Mouse (Mus musculus) hindbrain, postnatal 0 days (tissue): ENCODE measurements at regions not wholly inside any gene's neighbourhood (a gene's known extent, or its start where the extent isn't known, plus 50 kb on each side); places are given as distances from the start of the nearest gene placed in this dataset.

Experiments used
- ATAC-seq: fragments of 200-750 bp; cut with Nextera tagmentation; 2 replicates; pipeline ENCODE4 v1.8.0; 2017; ENCODE audit warnings: mild to moderate bottlenecking, moderate TSS enrichment, moderate library complexity
- DNase-seq: peaks from one replicate; pipeline ENCODE4 v3.0.0-alpha.2; 2015; ENCODE audit warnings: low spot score
- H3K27ac ChIP-seq: fragments of 300-500 bp; sonication (generic); 2 replicates; pipeline ENCODE4 v1.5.1; 2014; ENCODE audit warnings: mild to moderate bottlenecking
- H3K27me3 ChIP-seq: fragments of 300-500 bp; sonication (generic); 2 replicates; pipeline ENCODE4 v1.6.1; 2014; ENCODE audit warnings: low read length, mixed read lengths; ENCODE audit not compliant: insufficient read depth
- H3K36me3 ChIP-seq: fragments of 300-500 bp; sonication (generic); 2 replicates; pipeline ENCODE4 v1.6.1; 2014; ENCODE audit warnings: low read length, mixed read lengths; ENCODE audit not compliant: insufficient read depth
- H3K4me1 ChIP-seq: fragments of 300-500 bp; sonication (generic); 2 replicates; pipeline ENCODE4 v1.6.1; 2014; ENCODE audit warnings: antibody characterized with exemption, low read length, mixed read lengths; ENCODE audit not compliant: insufficient read depth
- H3K4me2 ChIP-seq: fragments of 300-500 bp; sonication (generic); 2 replicates; pipeline ENCODE4 v1.6.1; 2014; ENCODE audit warnings: low read depth, mild to moderate bottlenecking, low read length, moderate library complexity, mixed read lengths
- H3K4me3 ChIP-seq: fragments of 300-500 bp; sonication (generic); 2 replicates; pipeline ENCODE4 v1.5.1; 2014; ENCODE audit warnings: low read length
- H3K9ac ChIP-seq: fragments of 300-500 bp; sonication (generic); replicated peaks from 2 replicates; pipeline ENCODE4 v1.6.1; 2014; ENCODE audit warnings: mild to moderate bottlenecking, low read length, moderate library complexity, mixed read lengths
- H3K9me3 ChIP-seq: fragments of 300-500 bp; sonication (generic); 2 replicates; pipeline ENCODE4 v1.6.1; 2016; ENCODE audit warnings: low read length, mixed read lengths
- CTCF ChIP-seq: IDR thresholded peaks from 2 replicates; pipeline ENCODE4 v1.5.1; 2016; ENCODE audit warnings: antibody characterized with exemption, control low read depth, low read depth
- WGBS: fragments of 180-500 bp; shearing (Covaris S2); extraction: QIAGEN DNeasy Blood & Tissue Kit; methylation state at CpG from one replicate; pipeline ENCODE4 v1.1.7; 2014; 5-methylcytosine and 5-hydroxymethylcytosine counted together

GRCm38 (mm10) chr3:38014768-38015167 is 290.5 kb upstream of the Gm5148 start:
- Histone ChIP-seq H3K4me2 (no peak overlapping the region), H3K4me3 (no peak overlapping the region), H3K4me1 (peaks cover 5% of the 10 kb centered on the region; the same call in 1 of the 2 replicates), H3K36me3 (no peaks in the 10 kb centered on the region), H3K27me3 (no peaks in the 10 kb centered on the region), H3K9ac (no peak overlapping the region), H3K27ac (no peak overlapping the region), H3K9me3 (0 out of 2 replicates have a peak, but pooled peaks cover 3% of the 10 kb centered on the region)
- DNase-seq (no peak), ATAC-seq (no peak)
- WGBS: 48% methylated on average over 1 of the region's 1 CpGs
- TF ChIP-seq CTCF: no peak

- ATAC-seq (no peak), DNase-seq (no peak)
- H3K27me3 ChIP-seq: no peaks in the 10 kb centered on the region
- no peak for TF ChIP-seq CTCF
- H3K4me1 ChIP-seq: no peaks in the 10 kb centered on the region
- no peaks in the 10 kb centered on the region for H3K9me3 ChIP-seq
- no peak overlapping the region for H3K4me2 ChIP-seq
- no peaks in the 10 kb centered on the region for H3K36me3 ChIP-seq
- H3K4me3 ChIP-seq: no peak overlapping the region
- WGBS: 47% methylated on average over 4 of the region's 4 CpGs
- H3K9ac ChIP-seq: no peak overlapping the region
- H3K27ac ChIP-seq: no peak overlapping the region
These were observed 284.9 kb upstream of the Gm5148 start for GRCm38 (mm10) chr3:38009168-38009567.

- DNase-seq (no peak), ATAC-seq (no peak)
- Histone ChIP-seq H3K4me1 (no peaks in the 10 kb centered on the region), H3K36me3 (no peaks in the 10 kb centered on the region), H3K9me3 (no peaks in the 10 kb centered on the region), H3K9ac (no peak overlapping the region), H3K27me3 (no peaks in the 10 kb centered on the region), H3K27ac (no peak overlapping the region), H3K4me3 (no peak overlapping the region), H3K4me2 (no peak overlapping the region)
- 87% methylated on average over 7 of the region's 7 CpGs for WGBS
- no peak for TF ChIP-seq CTCF
These were observed 284.0 kb upstream of the Gm5148 start for GRCm38 (mm10) chr3:38008321-38008720.

- Histone ChIP-seq H3K4me2 (no peak overlapping the region), H3K9ac (no peak overlapping the region), H3K4me3 (no peak overlapping the region), H3K27ac (no peak overlapping the region), H3K4me1 (no peaks in the 10 kb centered on the region), H3K9me3 (no peaks in the 10 kb centered on the region), H3K36me3 (no peaks in the 10 kb centered on the region), H3K27me3 (no peaks in the 10 kb centered on the region)
- TF ChIP-seq CTCF: no peak
- ATAC-seq (no peak), DNase-seq (no peak)
- WGBS: 89% methylated on average over 1 of the region's 1 CpGs
These were observed 283.3 kb upstream of the Gm5148 start for GRCm38 (mm10) chr3:38007626-38008025.

- no peak for TF ChIP-seq CTCF
These were observed 278.0 kb upstream of the Gm5148 start for GRCm38 (mm10) chr3:38002275-38002674.

GRCm38 (mm10) chr3:37999779-38000178 is 275.5 kb upstream of the Gm5148 start:
- no peak overlapping the region for H3K4me2 ChIP-seq
- ATAC-seq (no peak), DNase-seq (no peak)
- H3K4me3 ChIP-seq: no peak overlapping the region
- H3K4me1 ChIP-seq: no peaks in the 10 kb centered on the region
- H3K36me3 ChIP-seq: no peaks in the 10 kb centered on the region
- 91% methylated on average over 1 of the region's 1 CpGs for WGBS
- no peaks in the 10 kb centered on the region for H3K27me3 ChIP-seq
- H3K9ac ChIP-seq: no peak overlapping the region
- no peak overlapping the region for H3K27ac ChIP-seq
- no peak for TF ChIP-seq CTCF
- no peaks in the 10 kb centered on the region for H3K9me3 ChIP-seq

More at GRCm38 (mm10) chr3:38002275-38002674, 278.0 kb upstream of the Gm5148 start:
- no peak overlapping the region for H3K4me2 ChIP-seq
- no peak overlapping the region for H3K4me3 ChIP-seq
- DNase-seq: no peak
- WGBS: 96% methylated on average over 10 of the region's 10 CpGs
- H3K27me3 ChIP-seq: no peaks in the 10 kb centered on the region
- no peak for ATAC-seq
- H3K27ac ChIP-seq: no peak overlapping the region
- H3K36me3 ChIP-seq: no peaks in the 10 kb centered on the region
- H3K9me3 ChIP-seq: no peaks in the 10 kb centered on the region
- H3K4me1 ChIP-seq: no peaks in the 10 kb centered on the region
- H3K9ac ChIP-seq: no peak overlapping the region

- Histone ChIP-seq H3K9me3 (no peaks in the 10 kb centered on the region), H3K4me1 (no peaks in the 10 kb centered on the region), H3K9ac (no peak overlapping the region), H3K27ac (no peak overlapping the region), H3K36me3 (no peaks in the 10 kb centered on the region), H3K27me3 (no peaks in the 10 kb centered on the region), H3K4me2 (no peak overlapping the region), H3K4me3 (no peak overlapping the region)
- DNase-seq (no peak), ATAC-seq (no peak)
- 93% methylated on average over 3 of the region's 3 CpGs for WGBS
- no peak for TF ChIP-seq CTCF
These were observed 273.7 kb upstream of the Gm5148 start for GRCm38 (mm10) chr3:37997998-37998397.
